Mouse (Mus musculus): ENCODE measurements around the gene Zfp784. TPM values are rescaled to one million over a fixed set of nuclear protein-coding genes. Genes with fewer than 3 reads are reported as not detected.
"Not testable (repeated sequence)": the region's sequence is repeated elsewhere in the genome, so short reads cannot be mapped to it uniquely, and the experiment has no call there.

Gene Zfp784
- total and polyA plus RNA-seq, 2 experiments from 2014 or later, result 4.3 to 5.0 TPM

GRCm38 (mm10) chr7:5021197-5021596 lies 17.0 kb downstream of the Zfp784 start:
- Histone ChIP-seq H3K4me3 (ENCODE audit: low read depth, low read length) (peak overlapping the region; percentile 79), H3K27me3 (ENCODE audit: insufficient read depth, low read length) (no peaks in the 10 kb centered on the region), H3K4me2 (ENCODE audit: low read depth, low read length, poor library complexity, severe bottlenecking) (peak overlapping the region; percentile 91), H3K9me3 (ENCODE audit: low read length) (no peaks in the 10 kb centered on the region), H3K9ac (replicated peaks; ENCODE audit: low read length, poor library complexity, severe bottlenecking) (peak overlapping the region; percentile 93), H3K27ac (ENCODE audit: low read depth, low read length) (peak overlapping the region; percentile 94), H3K4me1 (ENCODE audit: insufficient read depth, low read length) (peaks cover 7% of the 10 kb centered on the region; the same call in 1 of the 2 replicates), H3K36me3 (ENCODE audit: insufficient read depth, low read length) (peaks cover 17% of the 10 kb centered on the region; the same call in 1 of the 2 replicates)
- ATAC-seq (ENCODE audit: low FRiP score) (no peak), DNase-seq (ENCODE audit: low spot score) (no peak)
- WGBS, result 46% methylated on average over 5 of the region's 5 CpGs
- no peak for TF ChIP-seq CTCF (IDR thresholded peaks at IDR 0.05)

GRCm38 (mm10) chr7:5020685-5021084 lies 17.6 kb downstream of the Zfp784 start:
- Histone ChIP-seq H3K9ac (replicated peaks; ENCODE audit: low read length, poor library complexity, severe bottlenecking) (peak overlapping the region; percentile 93), H3K27me3 (ENCODE audit: insufficient read depth, low read length) (no peaks in the 10 kb centered on the region), H3K36me3 (ENCODE audit: insufficient read depth, low read length) (peaks cover 17% of the 10 kb centered on the region; the same call in 1 of the 2 replicates), H3K4me3 (ENCODE audit: low read depth, low read length) (peak overlapping the region; percentile 79), H3K9me3 (ENCODE audit: low read length) (no peaks in the 10 kb centered on the region), H3K4me1 (ENCODE audit: insufficient read depth, low read length) (peaks cover 7% of the 10 kb centered on the region; the same call in 1 of the 2 replicates), H3K4me2 (ENCODE audit: low read depth, low read length, poor library complexity, severe bottlenecking) (peak overlapping the region; percentile 91), H3K27ac (ENCODE audit: low read depth, low read length) (peak overlapping the region; percentile 94)
- TF ChIP-seq CTCF (IDR thresholded peaks at IDR 0.05), result no peak
- ATAC-seq (ENCODE audit: low FRiP score) (peak; percentile 7; the same call in 1 of the 2 replicates), DNase-seq (ENCODE audit: low spot score) (peak; percentile 11)
- WGBS, result 0% methylated on average over 14 of the region's 15 CpGs

DNA sequence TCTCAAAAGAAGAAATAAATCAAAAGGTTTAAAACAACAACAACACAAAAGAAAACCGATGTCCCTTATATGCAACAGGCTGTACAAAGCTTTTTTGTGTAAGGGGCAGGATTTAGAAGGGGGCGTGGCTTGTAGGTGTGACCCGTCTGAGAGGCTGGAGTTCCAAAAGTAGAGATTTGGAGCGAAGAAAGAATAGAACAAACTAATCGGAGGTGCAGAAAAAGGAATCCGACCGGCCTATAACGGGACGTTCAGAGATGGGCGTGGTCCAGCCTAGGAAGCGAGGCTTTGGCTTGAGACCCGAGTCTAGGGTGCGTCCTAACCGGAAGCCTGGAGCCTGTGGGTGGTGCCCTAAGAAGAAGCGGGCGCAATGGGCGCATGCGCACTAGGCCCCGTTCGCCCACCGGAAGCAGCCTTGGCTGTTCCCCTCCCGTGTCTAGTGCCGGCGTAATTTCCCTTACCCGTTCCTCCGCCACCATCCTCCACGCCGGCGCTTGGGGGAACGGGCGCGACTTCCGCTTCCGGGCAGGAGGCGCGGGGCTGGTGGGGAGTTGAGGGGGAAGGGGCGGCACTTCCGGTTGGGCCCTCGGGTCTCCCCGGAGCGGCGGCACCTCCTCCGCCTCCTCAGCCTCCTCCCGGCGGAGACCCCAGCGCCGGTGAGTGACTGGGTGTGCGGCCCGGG lies 18.1 kb downstream of the Zfp784 start, which contains the start of the genes Zfp865 and Ccdc106:
TSS of gene Zfp865 (plus strand) at position 377 of the 682 bp plus-strand sequence.
TSS of gene Ccdc106 (plus strand) at position 554 of the 682 bp plus-strand sequence.
- H3K9ac ChIP-seq (replicated peaks; ENCODE audit: low read length, poor library complexity, severe bottlenecking), result peak within 1 kb of the TSS; percentile 93
- WGBS, result under 1% methylated on average over 46 of the region's 49 CpGs
- H3K4me2 ChIP-seq (ENCODE audit: low read depth, low read length, poor library complexity, severe bottlenecking), result peak within 1 kb of the TSS; percentile 91
- peak; percentile 89 for ATAC-seq (ENCODE audit: low FRiP score)
- peaks cover 7% of the 10 kb centered on the region; the same call in 1 of the 2 replicates for H3K4me1 ChIP-seq (ENCODE audit: insufficient read depth, low read length)
- H3K27me3 ChIP-seq (ENCODE audit: insufficient read depth, low read length), result no peaks in the 10 kb centered on the region
- H3K27ac ChIP-seq (ENCODE audit: low read depth, low read length), result peak within 1 kb of the TSS; percentile 94
- TF ChIP-seq CTCF (IDR thresholded peaks at IDR 0.05), result no peak; the same call in 1 of the 2 replicates
- H3K4me3 ChIP-seq (ENCODE audit: low read depth, low read length), result peak within 1 kb of the TSS; percentile 79
- DNase-seq (ENCODE audit: low spot score), result peak; percentile 100
- no peaks in the 10 kb centered on the region for H3K9me3 ChIP-seq (ENCODE audit: low read length)
- H3K36me3 ChIP-seq (ENCODE audit: insufficient read depth, low read length), result peaks cover 17% of the 10 kb centered on the region; the same call in 1 of the 2 replicates

- ATAC-seq (ENCODE audit: low FRiP score); H3K27me3 ChIP-seq (ENCODE audit: insufficient read depth, low read length); DNase-seq (ENCODE audit: low spot score); H3K9me3 ChIP-seq (ENCODE audit: low read length); H3K9ac ChIP-seq (replicated peaks; ENCODE audit: low read length, poor library complexity, severe bottlenecking); H3K4me1 ChIP-seq (ENCODE audit: insufficient read depth, low read length): not testable (repeated sequence)
- Histone ChIP-seq H3K4me3 (ENCODE audit: low read depth, low read length) (peak overlapping the region; percentile 79), H3K27ac (ENCODE audit: low read depth, low read length) (peak overlapping the region; percentile 94), H3K36me3 (ENCODE audit: insufficient read depth, low read length) (peaks cover 17% of the 10 kb centered on the region; the same call in 1 of the 2 replicates), H3K4me2 (ENCODE audit: low read depth, low read length, poor library complexity, severe bottlenecking) (peak overlapping the region; percentile 91)
- WGBS, result 28% methylated on average over 8 of the region's 8 CpGs
Measured at GRCm38 (mm10) chr7:5019576-5019975, 18.7 kb downstream of the Zfp784 start.

- ATAC-seq (ENCODE audit: low FRiP score) (no peak), DNase-seq (ENCODE audit: low spot score) (no peak)
- Histone ChIP-seq H3K27me3 (ENCODE audit: insufficient read depth, low read length) (no peaks in the 10 kb centered on the region), H3K27ac (ENCODE audit: low read depth, low read length) (no peak overlapping the region), H3K4me2 (ENCODE audit: low read depth, low read length, poor library complexity, severe bottlenecking) (no peak overlapping the region), H3K4me3 (ENCODE audit: low read depth, low read length) (no peak overlapping the region), H3K9ac (replicated peaks; ENCODE audit: low read length, poor library complexity, severe bottlenecking) (no peak overlapping the region), H3K9me3 (ENCODE audit: low read length) (no peaks in the 10 kb centered on the region), H3K36me3 (ENCODE audit: insufficient read depth, low read length) (peaks cover under 1% of the 10 kb centered on the region; the same call in 1 of the 2 replicates), H3K4me1 (ENCODE audit: insufficient read depth, low read length) (peaks cover 7% of the 10 kb centered on the region; the same call in 1 of the 2 replicates)
- whole genome bisulfite sequencing, result 98% methylated on average over 21 of the region's 21 CpGs
- TF ChIP-seq CTCF (IDR thresholded peaks at IDR 0.05), result no peak
Measured at GRCm38 (mm10) chr7:5017931-5018330, 20.3 kb downstream of the Zfp784 start.

DNA sequence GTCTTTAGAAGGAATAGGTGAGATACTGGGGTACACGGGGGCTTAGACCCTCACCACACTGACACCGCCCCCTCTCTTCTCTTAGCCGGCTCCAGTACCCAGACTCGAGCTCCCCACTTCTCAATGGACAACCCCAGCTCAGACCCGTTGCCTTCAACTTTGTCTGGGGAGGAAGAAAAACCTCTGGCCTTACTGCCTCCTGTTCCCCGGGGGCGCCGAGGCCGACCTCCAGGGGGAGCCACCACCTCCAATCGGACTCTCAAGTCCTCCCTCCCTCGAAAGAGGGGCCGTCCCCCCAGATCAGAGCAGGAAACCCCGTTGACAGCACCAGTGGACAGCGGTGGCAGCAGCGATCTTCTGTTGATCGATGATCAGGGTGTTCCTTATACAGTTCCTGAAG lies 20.9 kb downstream of the Zfp784 start:
- no peak for DNase-seq (ENCODE audit: low spot score)
- H3K9me3 ChIP-seq (ENCODE audit: low read length), result no peaks in the 10 kb centered on the region
- peak; percentile 32; the same call in 1 of the 2 replicates for TF ChIP-seq CTCF (IDR thresholded peaks at IDR 0.05)
- H3K4me3 ChIP-seq (ENCODE audit: low read depth, low read length), result no peak overlapping the region
- no peak overlapping the region for H3K27ac ChIP-seq (ENCODE audit: low read depth, low read length)
- no peak overlapping the region for H3K4me2 ChIP-seq (ENCODE audit: low read depth, low read length, poor library complexity, severe bottlenecking)
- 89% methylated on average over 16 of the region's 16 CpGs for WGBS
- peaks cover 5% of the 10 kb centered on the region for H3K36me3 ChIP-seq (ENCODE audit: insufficient read depth, low read length)
- H3K27me3 ChIP-seq (ENCODE audit: insufficient read depth, low read length), result no peaks in the 10 kb centered on the region
- H3K4me1 ChIP-seq (ENCODE audit: insufficient read depth, low read length), result peaks cover 7% of the 10 kb centered on the region; the same call in 1 of the 2 replicates
- H3K9ac ChIP-seq (replicated peaks; ENCODE audit: low read length, poor library complexity, severe bottlenecking), result no peak overlapping the region
- ATAC-seq (ENCODE audit: low FRiP score), result no peak
